Mouse (Mus musculus) T-helper 1 cell (primary cell): Measurements from ENCODE around the gene Dnmt3b.
"Not testable (repeated sequence)": the region's sequence is repeated elsewhere in the genome, so short reads cannot be mapped to it uniquely, and the experiment has no call there.

Source experiments
- in situ Hi-C: fragments of 300-600 bp; cut with MboI, MseI; formaldehyde crosslinking; loops from one replicate; pipeline ENCODE4 v1.15.1; 2025; ENCODE audit warnings: high pct_unique_total_duplicates

The Dnmt3b gene

DNA sequence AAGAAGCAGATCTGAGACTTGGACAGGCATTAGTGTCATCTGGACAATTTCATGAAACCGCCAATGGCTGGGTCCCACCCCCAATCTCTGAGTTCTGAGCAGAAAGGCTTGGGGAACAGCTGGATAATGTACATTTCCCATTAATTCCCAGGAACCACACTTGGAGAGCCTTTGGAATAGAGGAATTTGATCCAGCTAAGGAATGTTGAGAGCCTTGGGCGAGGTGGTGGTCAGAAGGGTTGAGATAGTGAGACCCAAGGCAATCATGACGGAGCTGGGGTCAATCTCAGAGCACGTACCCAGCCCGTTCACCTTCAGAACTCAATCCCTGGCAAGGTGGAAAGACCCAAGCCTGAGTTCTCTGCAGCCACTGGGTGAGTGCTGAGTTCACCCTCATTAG, 16.0 kb upstream of the Dnmt3b start:
- in situ Hi-C loops: no loop called here

DNA sequence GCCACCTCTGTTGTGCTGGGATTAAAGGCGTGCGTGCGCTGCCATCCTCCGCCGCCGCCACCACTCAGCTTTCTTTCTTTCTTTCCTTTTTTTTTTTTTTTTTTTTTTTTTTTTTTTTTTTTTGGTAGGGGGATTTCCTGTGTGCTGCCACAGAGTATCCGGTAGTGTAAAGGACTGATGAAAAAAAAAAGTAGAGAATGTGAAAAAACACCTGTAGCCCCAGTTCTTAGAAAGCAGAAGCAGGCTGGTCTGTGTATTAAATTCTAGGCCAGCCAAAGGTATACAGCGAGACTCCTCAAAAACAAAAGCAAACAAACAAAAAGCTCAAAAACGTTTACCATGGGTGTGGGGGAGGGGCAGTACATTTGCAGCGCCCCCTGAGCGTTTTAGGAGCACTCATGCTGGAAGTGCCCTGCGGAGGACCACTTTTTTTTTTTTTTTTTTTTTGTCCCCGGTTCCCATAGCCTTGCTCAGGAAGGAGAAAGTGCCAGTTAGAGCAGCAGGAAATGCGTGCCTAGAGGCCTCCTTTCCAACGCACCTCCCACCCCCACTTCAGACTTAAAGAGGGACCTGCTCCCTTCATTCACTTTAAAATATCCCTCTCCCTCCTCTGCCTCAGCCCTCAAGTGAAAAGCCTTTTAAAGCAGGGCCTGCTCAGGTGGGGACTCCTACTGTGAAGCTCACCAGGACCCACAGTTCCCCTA, 10.1 kb upstream of the Dnmt3b start:
- in situ Hi-C loops: no loop called here

DNA sequence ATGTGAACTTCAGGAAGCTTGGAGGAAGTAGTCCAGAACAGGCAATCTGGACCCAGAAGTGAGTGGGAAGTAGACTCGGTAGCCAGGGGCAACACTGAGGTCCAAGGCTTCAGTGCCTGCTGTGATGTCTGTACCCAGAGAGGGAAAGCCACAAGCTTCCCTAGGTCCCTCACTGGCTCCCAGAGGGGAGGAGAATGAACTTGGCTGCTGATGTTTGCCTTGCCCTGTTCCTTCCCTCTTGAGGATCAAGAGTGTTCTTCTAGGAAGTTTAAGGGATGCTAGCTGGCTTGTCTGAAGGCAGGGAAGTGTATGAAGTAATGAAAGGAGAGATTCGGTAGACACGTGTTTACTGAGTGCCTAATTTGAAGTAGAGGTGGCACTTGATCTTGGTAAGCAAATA, 6.8 kb upstream of the Dnmt3b start:
- in situ Hi-C loops: no loop called here

DNA sequence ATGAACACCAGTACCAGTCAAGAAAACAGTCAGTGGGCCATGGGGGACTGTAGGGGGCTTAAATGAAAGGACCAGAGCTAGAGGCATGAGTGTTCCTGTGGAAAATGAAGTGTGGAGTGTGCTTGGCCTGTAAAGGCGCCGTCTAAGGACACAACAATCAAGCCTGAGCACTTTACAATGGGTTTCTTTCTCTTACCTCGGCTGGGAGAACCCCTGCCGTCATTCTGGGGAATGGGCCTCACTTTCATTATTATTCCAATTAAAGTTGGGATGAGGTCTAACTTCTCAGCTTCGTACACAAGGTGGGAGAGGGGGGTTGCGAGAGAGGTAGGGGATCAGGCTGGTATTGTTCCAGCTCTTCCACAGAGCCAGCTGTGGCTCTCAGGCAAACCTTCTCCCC, 6.3 kb upstream of the Dnmt3b start:
- in situ Hi-C loops: no loop called here

DNA sequence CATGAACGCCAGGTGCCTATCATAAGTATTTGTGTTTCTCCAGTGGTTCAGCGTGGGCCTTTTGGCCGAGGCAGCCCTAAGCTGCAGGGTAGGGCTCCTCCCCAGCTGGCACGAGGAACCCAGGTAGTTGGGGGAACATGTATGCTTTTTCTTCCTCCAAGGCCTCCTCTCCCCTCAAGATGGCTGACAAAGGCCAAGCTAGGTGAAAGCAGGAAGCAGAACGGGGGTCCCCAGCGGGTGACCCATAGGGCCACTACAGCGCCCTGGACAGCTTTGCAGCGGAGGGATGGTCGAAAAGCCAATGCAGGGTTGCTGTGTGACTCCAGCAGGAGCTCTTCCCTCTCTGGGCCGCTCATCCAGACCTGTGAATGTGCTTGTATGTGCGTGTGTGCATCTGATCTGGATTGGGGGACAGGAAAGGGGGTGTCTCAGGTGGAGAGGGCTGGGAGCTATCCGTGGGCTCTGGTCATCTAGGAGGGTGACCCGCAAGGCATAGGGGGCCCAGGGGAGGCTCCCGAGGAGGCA, 415 bp upstream of the Dnmt3b start:
- in situ Hi-C loops: no loop called here

DNA sequence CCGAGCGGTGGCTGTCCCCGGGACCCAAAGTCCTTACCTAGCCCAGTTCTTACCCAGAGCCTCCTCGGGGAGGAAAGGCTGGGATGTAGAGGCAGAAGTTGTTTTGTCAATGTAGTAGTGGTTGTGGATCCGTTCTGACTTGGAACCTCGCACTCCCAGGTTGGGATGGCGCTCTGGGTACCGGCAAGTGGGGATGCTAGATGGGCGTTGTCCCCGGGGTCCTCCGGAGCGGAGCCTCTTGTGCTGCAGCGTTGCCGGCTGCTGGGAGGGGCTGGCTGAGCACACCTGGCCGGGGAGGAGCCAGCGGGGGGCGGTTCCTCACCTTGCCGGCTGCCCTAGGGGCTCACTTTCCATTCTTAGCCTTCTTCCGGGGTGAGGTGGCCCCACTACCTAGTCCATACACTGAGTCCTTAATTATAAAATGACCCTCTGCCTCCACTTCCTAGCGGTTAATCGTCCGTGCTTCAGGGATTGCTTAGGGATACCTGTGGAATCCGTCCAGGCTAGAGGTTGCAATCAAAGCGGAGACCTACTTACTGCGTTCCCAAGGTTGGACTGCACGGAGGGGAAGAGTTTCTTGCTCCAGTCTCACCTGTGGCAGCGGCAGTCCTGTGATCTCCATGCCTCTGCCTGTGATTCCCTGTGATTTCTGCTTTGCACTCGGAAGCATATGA, 901 bp downstream of the Dnmt3b start:
- in situ Hi-C loops: no loop called here

DNA sequence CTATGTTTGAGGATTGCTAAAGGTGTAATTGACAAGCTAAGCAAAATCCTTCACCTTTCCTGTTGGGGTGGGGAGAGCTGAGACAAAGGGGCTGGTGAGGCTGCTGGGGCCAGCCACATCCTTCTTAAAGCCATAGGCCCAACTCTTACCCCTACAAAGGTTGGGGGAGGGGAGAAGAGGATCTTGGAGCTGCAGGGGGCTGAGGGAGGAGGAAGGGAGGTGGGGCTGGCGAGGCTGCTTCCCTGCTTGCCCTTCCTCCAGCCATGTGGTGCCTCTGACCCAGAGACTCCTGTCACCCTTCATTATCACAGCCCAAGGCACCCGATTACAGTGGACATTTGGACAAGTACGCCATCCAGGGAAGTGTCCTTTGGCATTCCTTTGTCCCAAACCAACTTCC, 2.4 kb downstream of the Dnmt3b start:
- in situ Hi-C loops: no loop called here

DNA sequence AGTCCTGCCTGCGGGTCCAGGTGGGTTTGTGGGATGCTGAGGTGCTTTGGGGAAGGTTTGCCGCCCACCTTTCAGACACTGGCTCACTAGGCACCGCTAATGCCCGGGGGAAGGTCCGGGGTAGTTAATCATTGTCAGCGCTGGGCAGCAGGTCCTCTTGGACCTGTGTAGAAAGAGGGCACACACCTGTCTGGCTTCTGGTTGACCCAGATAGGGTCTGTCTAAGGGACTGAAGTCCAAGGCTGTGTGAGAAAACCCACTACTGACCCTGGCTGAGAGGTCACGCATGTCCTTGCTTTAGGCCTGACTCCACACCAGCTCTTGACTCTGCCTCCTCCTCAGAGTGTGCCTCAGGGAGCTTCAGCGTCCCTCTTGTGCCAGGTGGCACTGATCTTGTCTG, 8.4 kb downstream of the Dnmt3b start:
- in situ Hi-C loops: not testable (repeated sequence)

DNA sequence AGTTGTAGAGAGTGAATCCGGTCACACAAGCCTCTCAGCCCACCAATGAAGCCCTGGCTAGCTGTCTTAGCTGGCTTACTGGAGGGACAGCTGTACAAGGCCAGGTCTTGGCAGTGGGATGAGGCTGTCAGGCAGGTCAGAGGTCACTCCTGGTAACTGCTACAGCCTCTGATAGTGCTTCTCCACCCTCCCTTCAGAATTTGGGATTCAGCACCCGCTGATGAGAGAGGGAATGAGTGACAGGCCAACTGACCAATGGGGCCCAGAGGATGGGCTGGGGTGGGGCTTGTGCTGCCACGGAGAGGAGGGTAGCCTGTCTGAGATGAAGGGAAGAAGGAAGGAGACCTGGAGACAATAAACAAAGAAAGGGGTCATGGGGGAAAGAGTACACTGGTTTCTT, 11.4 kb downstream of the Dnmt3b start:
- in situ Hi-C loops: no loop called here

DNA sequence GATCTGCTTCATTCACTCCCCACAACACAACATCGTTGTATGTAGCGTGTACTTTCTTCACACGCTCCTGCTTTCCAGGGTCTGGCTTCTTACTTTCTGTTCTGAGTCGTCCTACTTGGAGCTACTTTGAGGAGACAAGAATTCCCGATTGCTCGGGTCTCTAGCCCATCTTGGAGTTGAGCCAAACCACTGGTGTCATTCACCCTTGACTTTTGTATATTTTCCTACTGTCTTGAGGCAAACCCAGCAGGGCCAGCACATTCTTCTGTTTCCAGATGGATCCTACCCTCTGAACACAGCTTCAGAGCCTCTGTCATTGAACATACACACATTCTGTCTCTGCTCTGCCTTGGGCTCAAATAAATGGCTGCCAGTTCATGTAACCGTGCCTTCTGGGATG, 16.2 kb downstream of the Dnmt3b start:
- in situ Hi-C loops: no loop called here

DNA sequence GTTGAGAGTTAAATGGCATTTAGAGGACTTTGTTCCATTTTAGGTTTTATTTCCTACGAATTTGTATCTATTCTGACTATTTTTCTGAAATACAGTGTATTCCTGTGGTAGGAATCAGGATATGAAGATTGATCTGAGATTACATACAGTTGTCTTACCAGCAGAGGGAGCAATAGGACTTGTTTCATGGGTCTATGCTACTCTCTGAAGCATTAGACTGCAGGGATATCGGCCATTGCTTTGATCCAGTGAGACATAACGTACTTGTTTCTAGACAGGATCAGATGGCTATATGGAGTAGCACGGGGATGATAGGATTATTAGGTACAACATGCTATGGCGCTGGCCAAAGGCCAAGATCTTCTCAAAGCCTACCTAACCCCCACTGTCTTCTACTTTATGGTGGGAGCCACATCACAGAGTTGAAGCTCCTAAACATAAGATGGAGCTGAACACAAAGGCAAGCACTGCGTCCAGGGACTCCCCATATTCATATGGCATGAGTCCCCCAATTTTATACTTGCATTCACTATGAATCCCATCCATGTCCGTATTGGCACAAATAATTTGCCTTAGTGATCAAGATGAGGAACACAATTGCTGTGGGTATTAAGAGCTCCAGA, 19.6 kb downstream of the Dnmt3b start:
- in situ Hi-C loops: no loop called here

DNA sequence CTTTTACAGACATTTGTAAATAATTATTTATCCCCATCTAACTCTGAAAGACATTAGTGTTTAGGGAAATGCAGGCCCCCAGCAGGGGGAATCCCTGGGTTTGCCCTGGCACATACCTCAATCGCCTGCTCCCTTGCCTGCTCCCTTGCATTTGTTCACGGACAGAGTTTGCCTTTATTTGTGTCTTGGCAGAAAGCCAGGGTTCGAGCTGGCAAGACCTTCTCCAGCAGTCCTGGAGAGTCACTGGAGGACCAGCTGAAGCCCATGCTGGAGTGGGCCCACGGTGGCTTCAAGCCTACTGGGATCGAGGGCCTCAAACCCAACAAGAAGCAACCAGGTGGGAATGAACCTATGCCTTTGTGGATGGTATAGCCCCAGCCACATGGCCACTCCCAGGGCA, 20.9 kb downstream of the Dnmt3b start:
- in situ Hi-C loops: no loop called here

DNA sequence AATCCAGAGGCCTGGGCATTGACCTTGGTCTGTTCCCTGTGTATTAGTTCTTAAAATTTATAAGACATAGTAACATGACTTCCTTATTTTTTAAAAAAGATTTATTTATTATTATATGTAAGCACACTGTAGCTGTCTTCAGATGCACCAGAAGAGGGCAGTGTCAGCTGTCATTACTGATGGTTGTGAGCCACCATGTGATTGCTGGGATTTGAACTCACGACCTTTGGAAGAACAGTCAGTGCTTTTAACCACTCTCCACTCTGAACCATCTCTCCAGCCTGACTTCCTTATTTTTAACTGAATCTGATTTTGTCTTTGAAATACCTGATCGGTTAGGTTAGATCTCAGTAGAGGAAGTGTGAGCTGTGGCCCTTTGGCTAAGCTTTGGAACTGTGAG, 23.4 kb downstream of the Dnmt3b start:
- in situ Hi-C loops: no loop called here

DNA sequence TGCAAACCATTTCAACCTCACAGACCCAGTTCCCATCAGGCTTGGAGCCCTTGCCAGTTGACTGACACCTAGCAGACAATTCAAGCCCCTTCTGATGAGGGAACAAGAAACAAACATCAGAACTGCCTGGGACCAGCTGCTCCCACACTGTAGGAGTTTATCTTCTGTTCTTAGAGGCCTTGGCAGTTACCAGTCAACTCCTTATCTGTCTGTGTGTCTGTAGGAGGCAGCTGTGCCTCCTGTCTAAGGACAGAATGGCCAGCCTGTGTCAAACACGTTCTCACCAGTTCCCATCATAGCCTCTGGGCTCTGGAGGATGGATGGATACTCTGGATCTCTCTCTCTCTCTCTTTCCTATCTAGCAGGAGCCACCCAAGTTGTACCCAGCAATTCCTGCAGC, 26.1 kb downstream of the Dnmt3b start:
- in situ Hi-C loops: not testable (repeated sequence)

DNA sequence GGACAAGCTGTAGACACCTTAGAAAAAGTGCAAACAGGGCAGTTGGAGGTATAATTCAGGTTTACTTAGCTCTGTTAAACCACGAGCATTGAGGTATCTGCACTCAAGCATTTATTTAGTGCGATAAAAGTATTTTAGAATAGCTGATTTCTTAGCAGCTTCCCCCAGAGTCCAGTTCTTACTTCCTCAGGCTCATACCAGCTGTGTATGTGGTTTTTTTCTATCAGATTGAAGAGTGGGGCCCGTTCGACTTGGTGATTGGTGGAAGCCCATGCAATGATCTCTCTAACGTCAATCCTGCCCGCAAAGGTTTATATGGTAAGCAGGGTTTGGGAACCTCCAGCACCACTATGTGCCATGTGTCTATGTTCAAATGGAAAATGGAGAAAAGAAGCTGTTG, 27.7 kb downstream of the Dnmt3b start:
- in situ Hi-C loops: no loop called here

DNA sequence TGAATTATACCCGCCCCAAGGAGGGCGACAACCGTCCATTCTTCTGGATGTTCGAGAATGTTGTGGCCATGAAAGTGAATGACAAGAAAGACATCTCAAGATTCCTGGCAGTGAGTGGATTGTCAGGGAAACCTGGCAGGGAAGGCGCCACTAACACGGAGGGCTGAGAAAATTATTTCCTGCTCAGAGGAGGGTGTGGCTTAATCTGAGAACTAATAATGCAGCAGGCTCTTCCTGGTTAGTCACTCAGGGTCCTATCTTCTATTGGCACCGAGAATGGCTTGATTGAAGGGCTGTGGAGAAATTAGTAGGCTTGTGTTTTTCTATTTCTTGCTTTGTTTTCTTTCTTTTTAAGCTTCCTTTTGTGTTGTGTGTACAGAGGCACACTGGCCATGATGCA, 28.3 kb downstream of the Dnmt3b start:
- in situ Hi-C loops: no loop called here

DNA sequence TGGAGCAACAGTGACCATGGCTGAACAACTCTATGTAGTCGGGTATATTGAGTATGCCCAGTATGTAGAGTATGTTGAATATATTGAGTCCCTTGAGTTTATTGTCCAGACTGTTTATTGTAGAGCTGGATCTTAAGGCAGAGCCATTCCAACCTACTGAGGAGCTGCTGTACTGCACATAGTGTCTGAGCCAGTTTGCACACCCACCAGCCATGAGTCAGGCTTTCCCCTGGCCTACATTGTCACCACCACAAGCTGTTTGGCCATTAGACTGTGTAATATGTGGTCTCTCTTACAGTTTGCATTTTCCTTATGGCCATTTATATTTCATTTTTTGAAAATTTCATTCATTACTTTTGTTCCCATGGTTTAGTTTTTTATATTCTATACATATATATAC, 30.7 kb downstream of the Dnmt3b start:
- in situ Hi-C loops: no loop called here

DNA sequence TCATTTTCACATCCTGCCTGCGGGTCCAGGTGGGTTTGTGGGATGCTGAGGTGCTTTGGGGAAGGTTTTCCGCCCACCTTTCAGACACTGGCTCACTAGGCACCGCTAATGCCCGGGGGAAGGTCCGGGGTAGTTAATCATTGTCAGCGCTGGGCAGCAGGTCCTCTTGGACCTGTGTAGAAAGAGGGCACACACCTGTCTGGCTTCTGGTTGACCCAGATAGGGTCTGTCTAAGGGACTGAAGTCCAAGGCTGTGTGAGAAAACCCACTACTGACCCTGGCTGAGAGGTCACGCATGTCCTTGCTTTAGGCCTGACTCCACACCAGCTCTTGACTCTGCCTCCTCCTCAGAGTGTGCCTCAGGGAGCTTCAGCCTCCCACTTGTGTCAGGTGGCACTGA, 44.2 kb downstream of the Dnmt3b start:
- in situ Hi-C loops: not testable (repeated sequence)

DNA sequence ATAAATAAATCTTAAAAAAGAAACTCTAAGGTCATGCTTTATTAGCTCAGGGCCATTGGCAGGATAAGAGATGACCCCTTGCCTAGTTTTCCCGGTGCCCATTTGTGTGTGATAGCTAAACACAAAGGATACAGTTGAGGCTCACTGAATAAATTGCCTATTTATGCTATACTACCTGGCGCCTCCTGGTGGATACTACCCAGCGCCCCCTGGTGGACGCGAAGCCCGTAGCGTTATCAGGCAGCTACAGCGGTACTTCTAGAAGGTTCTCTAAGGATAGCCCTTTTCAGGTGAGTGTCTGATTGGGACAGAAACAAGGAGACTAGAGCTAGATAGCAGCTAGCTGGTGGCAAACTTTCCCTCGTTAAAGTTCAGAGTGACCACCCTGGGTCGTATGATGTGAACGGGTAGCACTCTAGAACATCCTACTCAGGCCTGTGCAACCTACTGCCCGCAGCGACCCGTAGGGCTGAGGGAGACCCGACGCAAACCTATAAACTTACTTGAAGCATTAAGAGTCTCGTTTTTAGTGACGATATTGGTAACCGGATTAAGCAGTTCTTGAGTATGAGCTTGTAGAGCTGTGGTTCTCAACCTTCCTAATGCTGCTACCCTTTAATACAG, 45.3 kb downstream of the Dnmt3b start:
- in situ Hi-C loops: no loop called here

DNA sequence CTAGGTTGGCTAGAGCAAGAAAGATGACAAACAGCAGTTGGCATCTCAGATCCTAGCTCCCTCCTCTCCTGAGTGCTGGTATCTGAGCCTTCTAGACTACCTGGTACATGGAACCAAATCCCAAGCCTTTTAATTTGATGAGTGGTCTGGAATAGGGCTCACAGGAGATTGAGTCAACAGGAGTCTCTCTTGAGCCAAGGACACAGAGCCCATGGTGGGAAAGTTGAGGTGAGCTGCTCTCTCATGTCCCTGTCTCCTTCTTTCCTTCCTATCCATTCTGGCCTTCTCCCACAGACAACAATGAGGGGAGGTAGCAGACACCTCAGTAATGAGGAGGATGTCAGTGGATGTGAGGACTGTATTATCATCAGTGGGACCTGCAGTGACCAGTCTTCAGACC, 47.1 kb downstream of the Dnmt3b start, which contains the start of gene Dnmt3c:
Dnmt3c (plus strand) TSS at position 301 of the 400 bp plus-strand sequence.
- in situ Hi-C loops: no loop called here

DNA sequence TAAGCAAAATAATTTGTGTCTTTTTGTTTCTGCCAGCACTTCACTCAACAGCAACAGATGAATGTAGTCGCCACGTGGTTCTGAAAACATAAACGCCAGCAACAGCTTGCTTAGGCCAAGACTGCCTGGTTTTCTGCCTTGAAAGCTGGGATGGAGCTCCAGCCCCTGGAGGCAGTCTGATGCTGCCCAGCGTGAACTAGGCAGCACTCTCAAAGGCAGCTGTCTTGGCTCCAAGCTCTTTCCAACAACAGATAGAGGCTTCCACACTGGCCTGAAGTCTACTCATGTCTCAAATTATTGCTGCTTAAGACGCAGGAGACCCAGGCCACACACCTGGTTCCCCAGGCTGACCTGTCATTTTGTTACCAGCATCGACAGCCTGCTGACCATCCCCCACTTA, 54.1 kb downstream of the Dnmt3b start:
- in situ Hi-C loops: no loop called here

DNA sequence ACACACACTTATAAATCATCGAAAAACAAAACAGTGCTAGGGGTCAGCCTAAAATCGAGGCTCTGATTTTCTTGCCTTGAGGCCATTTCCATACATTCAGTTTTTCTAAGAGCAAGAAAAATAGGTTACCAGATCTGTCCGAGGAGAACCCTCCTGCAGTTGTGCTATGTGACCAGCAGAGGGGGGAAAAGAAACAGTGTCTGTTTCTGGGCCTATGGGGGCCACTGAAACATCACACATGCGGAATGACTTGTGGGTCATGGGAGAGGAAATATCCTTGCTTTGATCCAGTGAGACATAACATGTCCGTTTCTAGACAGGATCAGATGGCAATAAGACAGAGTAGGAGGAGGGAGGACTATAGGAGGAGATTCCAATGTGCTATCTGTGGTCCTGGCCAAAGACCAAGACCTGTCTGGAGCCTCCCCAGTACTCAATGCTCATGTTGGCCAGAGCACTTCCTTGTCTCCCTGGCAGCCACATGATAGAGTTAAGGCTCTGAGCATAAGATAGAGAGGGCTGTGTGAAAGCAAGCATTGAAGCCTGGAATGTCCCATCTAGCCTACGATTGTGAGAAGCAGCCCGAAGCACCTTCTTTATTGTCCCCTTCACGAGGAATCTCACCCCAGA, 61.6 kb downstream of the Dnmt3b start:
- in situ Hi-C loops: no loop called here
